Mouse (Mus musculus): ENCODE results near the gene Rhebl1. TPM values are rescaled to one million over a fixed set of nuclear protein-coding genes. Genes with fewer than 3 reads are reported as not detected.

Gene Rhebl1
- polyA plus RNA-seq, 1 experiment = 18.7 TPM

DNA sequence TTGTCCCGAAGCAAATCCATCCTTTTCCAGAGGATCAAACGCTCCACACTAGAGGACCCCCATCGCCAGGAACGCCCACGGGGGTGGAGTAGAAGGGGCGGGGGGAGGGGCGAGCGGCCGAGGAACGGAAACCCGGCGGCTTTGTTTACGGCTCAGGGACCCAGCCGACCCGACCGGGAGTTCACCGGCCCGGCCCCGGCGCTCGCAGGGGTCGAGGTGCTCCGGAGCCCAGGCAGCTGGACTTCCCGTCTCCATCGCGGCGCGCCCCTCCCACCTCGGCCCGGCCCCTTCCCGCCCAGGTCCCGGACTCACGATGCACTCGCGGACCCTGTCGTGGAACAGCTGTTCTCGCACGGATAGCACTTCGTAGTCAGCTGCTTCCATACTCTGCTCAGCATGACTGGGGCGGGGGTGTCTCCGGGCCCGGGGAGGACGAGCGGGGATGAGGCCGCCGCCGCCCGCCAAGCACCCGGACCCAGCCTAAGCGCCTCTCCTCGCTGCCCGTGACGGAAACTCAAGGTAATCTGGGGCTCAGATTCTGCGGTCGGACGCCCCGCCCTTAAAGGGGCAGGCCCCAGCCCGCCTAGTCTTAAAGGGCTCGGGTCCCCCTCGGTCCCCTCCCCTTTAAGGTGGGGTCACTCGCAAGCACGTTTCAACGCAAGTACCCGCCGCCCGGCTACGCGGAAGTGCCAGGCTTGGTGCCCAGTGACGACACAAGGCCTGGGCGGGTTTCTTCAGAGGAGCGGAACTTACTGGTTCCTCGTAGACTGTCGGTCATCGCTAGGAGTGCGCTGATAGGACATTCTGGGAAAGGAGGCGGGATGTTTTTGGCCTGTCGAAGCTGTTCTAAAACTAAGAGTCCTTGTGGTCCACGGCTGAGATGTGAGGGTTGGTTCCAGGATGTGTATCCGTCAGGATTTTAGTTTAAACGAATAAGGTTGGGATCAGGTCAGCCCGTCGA lies 23.5 kb upstream of the Rhebl1 start, which contains the start of gene Lmbr1l:
Gene Lmbr1l, minus strand, starts transcription at position 694 of the 961 bp plus-strand sequence.
- DNase-seq = peak; percentile 99 to 100
- WGBS = under 1% methylated on average over 82 of the region's 82 CpGs
- Histone ChIP-seq H3K27me3 (ENCODE audit: control insufficient read depth, insufficient read depth, low read length) (no peaks in the 10 kb centered on the region), H3K27ac (ENCODE audit: insufficient read depth, low read length) (peak within 1 kb of the TSS; percentile 57; the same call in 1 of the 2 replicates), H3K4me1 (ENCODE audit: control insufficient read depth, insufficient read depth, low read length) (peaks cover 4% of the 10 kb centered on the region; the same call in 1 of the 2 replicates), H3K4me3 (replicated peaks; ENCODE audit: insufficient read depth, low read depth, low read length) (peak within 1 kb of the TSS; percentile 80)
- TF ChIP-seq POLR2A (IDR thresholded peaks at IDR 0.05; ENCODE audit: borderline replicate concordance, insufficient read depth, low read length) (peak; percentile 85; the same call in 1 of the 2 replicates), CTCF (IDR thresholded peaks at IDR 0.05; ENCODE audit: borderline replicate concordance, insufficient read depth, low read depth, low read length) (no peak)

DNA sequence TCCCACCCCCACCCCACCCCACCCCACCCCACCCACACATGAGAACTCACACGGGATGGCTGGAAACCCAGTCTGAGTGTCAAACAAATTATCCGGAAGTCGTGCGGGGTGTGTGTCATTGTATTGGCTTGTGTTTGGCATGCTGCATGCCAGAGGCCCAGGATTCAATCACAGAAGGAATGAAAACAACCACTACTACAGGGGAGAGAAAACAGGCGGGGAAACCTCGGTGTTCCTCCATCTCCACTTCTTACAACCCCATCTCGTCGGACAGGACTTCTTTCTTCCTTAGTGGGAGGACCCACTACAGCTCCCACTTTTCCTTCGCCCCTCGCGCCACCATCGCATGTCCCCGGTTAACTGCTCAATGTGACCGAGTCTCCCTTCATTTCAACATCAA lies 22.8 kb upstream of the Rhebl1 start:
- WGBS = under 1% methylated on average over 14 of the region's 14 CpGs
- no peak for DNase-seq
- Histone ChIP-seq H3K27me3 (ENCODE audit: control insufficient read depth, insufficient read depth, low read length) (no peaks in the 10 kb centered on the region), H3K4me1 (ENCODE audit: control insufficient read depth, insufficient read depth, low read length) (peaks cover 4% of the 10 kb centered on the region; the same call in 1 of the 2 replicates), H3K4me3 (replicated peaks; ENCODE audit: insufficient read depth, low read depth, low read length) (peak overlapping the region; percentile 80), H3K27ac (ENCODE audit: insufficient read depth, low read length) (no peak overlapping the region)
- TF ChIP-seq CTCF (IDR thresholded peaks at IDR 0.05; ENCODE audit: borderline replicate concordance, insufficient read depth, low read depth, low read length) = no peak
- no peak for TF ChIP-seq POLR2A (IDR thresholded peaks at IDR 0.05; ENCODE audit: borderline replicate concordance, insufficient read depth, low read length)

- no peak overlapping the region for H3K27ac ChIP-seq (ENCODE audit: insufficient read depth, low read length)
- H3K4me1 ChIP-seq (ENCODE audit: control insufficient read depth, insufficient read depth, low read length) = peaks cover 4% of the 10 kb centered on the region; the same call in 1 of the 2 replicates
- no peak for DNase-seq
- H3K4me3 ChIP-seq (replicated peaks; ENCODE audit: insufficient read depth, low read depth, low read length) = no peak overlapping the region
- no peaks in the 10 kb centered on the region for H3K27me3 ChIP-seq (ENCODE audit: control insufficient read depth, insufficient read depth, low read length)
- no peak for TF ChIP-seq POLR2A (IDR thresholded peaks at IDR 0.05; ENCODE audit: borderline replicate concordance, insufficient read depth, low read length)
- TF ChIP-seq CTCF (IDR thresholded peaks at IDR 0.05; ENCODE audit: borderline replicate concordance, insufficient read depth, low read depth, low read length) = no peak
- 91% methylated on average over 4 of the region's 4 CpGs for WGBS
These were observed 21.7 kb upstream of the Rhebl1 start for GRCm38 (mm10) chr15:98916016-98916415.

- Histone ChIP-seq H3K27ac (ENCODE audit: insufficient read depth, low read length) (no peak overlapping the region), H3K4me1 (ENCODE audit: control insufficient read depth, insufficient read depth, low read length) (peaks cover 4% of the 10 kb centered on the region; the same call in 1 of the 2 replicates), H3K27me3 (ENCODE audit: control insufficient read depth, insufficient read depth, low read length) (no peaks in the 10 kb centered on the region), H3K4me3 (replicated peaks; ENCODE audit: insufficient read depth, low read depth, low read length) (no peak overlapping the region)
- DNase-seq = no peak
- TF ChIP-seq POLR2A (IDR thresholded peaks at IDR 0.05; ENCODE audit: borderline replicate concordance, insufficient read depth, low read length) (no peak), CTCF (IDR thresholded peaks at IDR 0.05; ENCODE audit: borderline replicate concordance, insufficient read depth, low read depth, low read length) (no peak)
- 90% methylated on average over 6 of the region's 6 CpGs for WGBS
These were observed 20.6 kb upstream of the Rhebl1 start for GRCm38 (mm10) chr15:98914903-98915302.

DNA sequence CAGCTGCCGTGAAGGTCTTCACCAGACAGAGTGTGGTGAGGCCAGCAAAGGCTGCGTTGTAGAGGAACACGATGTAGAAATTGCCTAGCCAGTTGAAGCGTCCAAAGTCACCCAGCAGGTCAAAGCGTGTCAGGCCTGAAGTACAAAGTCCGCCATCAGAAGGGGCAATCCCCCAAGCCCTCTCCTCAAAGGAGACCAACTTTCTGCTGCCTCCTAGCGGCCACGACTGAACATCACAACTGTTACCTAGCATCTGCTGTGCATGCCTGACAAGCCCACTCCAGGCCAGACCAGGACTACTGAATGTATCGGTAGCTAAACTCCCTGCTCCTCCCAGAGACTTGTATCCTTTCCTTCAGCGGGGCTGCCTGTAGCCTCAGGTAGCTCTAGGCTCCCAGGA lies 10.4 kb upstream of the Rhebl1 start:
- WGBS = 32% methylated on average over 10 of the region's 10 CpGs
- DNase-seq = no peak
- H3K27me3 ChIP-seq (ENCODE audit: control insufficient read depth, insufficient read depth, low read length) = no peaks in the 10 kb centered on the region
- TF ChIP-seq POLR2A (IDR thresholded peaks at IDR 0.05; ENCODE audit: borderline replicate concordance, insufficient read depth, low read length) = no peak
- peak; percentile 72 for TF ChIP-seq CTCF (IDR thresholded peaks at IDR 0.05; ENCODE audit: borderline replicate concordance, insufficient read depth, low read depth, low read length)
- H3K4me3 ChIP-seq (replicated peaks; ENCODE audit: insufficient read depth, low read depth, low read length) = no peak overlapping the region
- no peaks in the 10 kb centered on the region for H3K4me1 ChIP-seq (ENCODE audit: control insufficient read depth, insufficient read depth, low read length)
- no peak overlapping the region for H3K27ac ChIP-seq (ENCODE audit: insufficient read depth, low read length)

DNA sequence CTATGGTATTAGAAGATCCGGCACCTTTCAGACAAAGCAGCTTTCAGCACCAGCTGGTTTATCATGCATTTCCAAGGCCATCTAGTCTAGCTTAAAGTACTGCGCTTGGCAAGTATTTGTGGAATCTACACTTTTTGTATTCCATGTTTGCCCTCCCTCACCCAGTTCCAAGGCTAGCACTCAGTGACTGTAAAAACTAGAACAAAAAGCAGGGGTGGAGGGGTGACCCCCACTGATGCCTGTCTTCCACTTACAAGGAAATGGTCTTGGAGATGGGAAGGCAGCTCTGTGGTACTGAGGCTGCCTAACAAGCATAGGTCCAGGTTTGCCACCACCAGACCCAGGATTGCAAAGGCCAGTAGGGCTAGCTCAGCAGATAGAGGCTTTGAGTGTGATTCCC lies 8.3 kb upstream of the Rhebl1 start:
- TF ChIP-seq CTCF (IDR thresholded peaks at IDR 0.05; ENCODE audit: borderline replicate concordance, insufficient read depth, low read depth, low read length) (no peak), POLR2A (IDR thresholded peaks at IDR 0.05; ENCODE audit: borderline replicate concordance, insufficient read depth, low read length) (no peak)
- no peaks in the 10 kb centered on the region; the same call in 1 of the 2 replicates for H3K4me1 ChIP-seq (ENCODE audit: control insufficient read depth, insufficient read depth, low read length)
- H3K27ac ChIP-seq (ENCODE audit: insufficient read depth, low read length) = no peak overlapping the region
- no peak for DNase-seq
- no peak overlapping the region for H3K4me3 ChIP-seq (replicated peaks; ENCODE audit: insufficient read depth, low read depth, low read length)
- 90% methylated on average over 2 of the region's 2 CpGs for WGBS
- H3K27me3 ChIP-seq (ENCODE audit: control insufficient read depth, insufficient read depth, low read length) = no peaks in the 10 kb centered on the region; the same call in 1 of the 2 replicates

GRCm38 (mm10) chr15:98901530-98901929 lies 7.2 kb upstream of the Rhebl1 start:
- Histone ChIP-seq H3K27me3 (ENCODE audit: control insufficient read depth, insufficient read depth, low read length) (no peaks in the 10 kb centered on the region; the same call in 1 of the 2 replicates), H3K27ac (ENCODE audit: insufficient read depth, low read length) (no peak overlapping the region), H3K4me1 (ENCODE audit: control insufficient read depth, insufficient read depth, low read length) (no peaks in the 10 kb centered on the region; the same call in 1 of the 2 replicates), H3K4me3 (replicated peaks; ENCODE audit: insufficient read depth, low read depth, low read length) (no peak overlapping the region)
- DNase-seq = no peak
- 62% methylated on average over 1 of the region's 1 CpGs for WGBS
- TF ChIP-seq CTCF (IDR thresholded peaks at IDR 0.05; ENCODE audit: borderline replicate concordance, insufficient read depth, low read depth, low read length) (no peak), POLR2A (IDR thresholded peaks at IDR 0.05; ENCODE audit: borderline replicate concordance, insufficient read depth, low read length) (no peak)

All from cerebellum, adult 2 months (tissue).